ENCODE assay signal across 8 mouse cellular contexts in the genomic region with DNA sequence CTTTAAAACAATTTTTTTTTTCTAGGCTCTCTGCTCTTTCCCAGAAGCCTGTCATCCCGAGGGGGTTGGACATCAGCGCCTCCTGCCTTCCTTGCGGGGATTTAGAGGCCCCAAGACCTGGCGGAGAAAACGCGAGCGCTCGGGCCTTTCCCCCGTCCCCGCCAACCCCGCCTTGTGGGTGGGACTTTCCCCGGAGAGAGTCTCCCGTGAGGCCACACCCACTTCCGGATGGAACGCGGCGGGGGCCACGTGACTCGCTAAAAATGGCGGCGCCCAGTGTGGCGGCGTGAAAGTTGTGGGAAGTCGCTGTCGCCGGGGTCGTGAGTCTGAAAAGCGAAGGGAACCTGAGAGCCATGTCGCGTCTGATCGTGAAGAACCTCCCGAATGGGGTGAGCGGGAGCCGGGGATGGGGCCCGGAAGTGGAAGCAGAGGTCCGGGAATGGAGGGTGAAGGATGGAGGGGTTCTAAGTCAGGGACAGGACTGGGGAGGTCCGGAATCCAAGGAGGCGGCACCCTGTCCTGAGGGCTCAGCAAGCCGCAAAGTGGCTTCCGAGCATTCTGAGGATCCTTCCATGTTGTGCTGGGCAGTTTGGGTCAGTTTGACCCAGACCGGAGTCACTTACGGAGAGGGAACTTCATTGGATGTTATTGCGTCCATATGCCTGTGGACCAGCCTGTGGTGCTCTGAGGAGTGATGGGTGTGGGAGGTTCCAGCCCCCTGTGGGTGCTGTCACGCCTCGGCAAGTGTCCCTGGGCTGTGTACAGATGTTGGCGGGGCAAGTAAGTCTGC. TPM values are rescaled to one million over a fixed set of nuclear protein-coding genes. Genes with fewer than 3 reads are reported as not detected.
DNase-seq lines count a peak whose midpoint lies in the region; ATAC-seq and TF ChIP-seq lines count a peak whose summit lies in the region.

A gene (plus strand): TSS at position 205 of the 790 bp plus-strand sequence.

- ATAC-seq in heart, embryonic 11.5 days (replicated peaks; ENCODE audit: insufficient number of reproducible peaks, low FRiP score, low TSS enrichment), result peak; percentile 80
- peak; percentile 87 for ATAC-seq in kidney, embryonic 16.5 days (ENCODE audit: low FRiP score, low TSS enrichment)

- under 1% methylated on average over 46 of the region's 46 CpGs for WGBS in heart, embryonic 11.5 days (ENCODE audit: insufficient replicate concordance)
- WGBS in kidney, embryonic 16.5 days, result under 1% methylated on average over 46 of the region's 46 CpGs
- WGBS in liver, adult 2 months, result under 1% methylated on average over 46 of the region's 46 CpGs

- TF ChIP-seq POLR2A in bone marrow macrophage, adult 2 months (IDR thresholded peaks at IDR 0.05; ENCODE audit: borderline replicate concordance, low read depth, low read length), result no peak
- peak; percentile 72 for TF ChIP-seq POLR2A in embryonic fibroblast, embryonic 13.5 days (IDR thresholded peaks at IDR 0.05; ENCODE audit: low read depth, low read length)
- TF ChIP-seq POLR2A in liver, adult 2 months (IDR thresholded peaks at IDR 0.05; ENCODE audit: extremely low read depth, insufficient read depth, low read length), result 0 out of 2 replicates have a peak, but pooled peaks have one; percentile 44
- TF ChIP-seq POLR2A in myocyte (IDR thresholded peaks at IDR 0.05; ENCODE audit: insufficient read length, low read depth), result peak; percentile 51

- TF ChIP-seq CTCF in bone marrow macrophage, adult 2 months (IDR thresholded peaks at IDR 0.05; ENCODE audit: low read depth, low read length), result no peak
- no peak for TF ChIP-seq CTCF in embryonic fibroblast, embryonic 13.5 days (IDR thresholded peaks at IDR 0.05; ENCODE audit: borderline replicate concordance, insufficient read depth, low read length)
- 0 out of 2 replicates have a peak, but pooled peaks have one; percentile 33 for TF ChIP-seq CTCF in liver, adult 2 months (IDR thresholded peaks at IDR 0.05; ENCODE audit: low read depth, low read length)

- peak within 1 kb of the TSS; percentile 24; the same call in 1 of the 2 replicates for H3K27ac ChIP-seq in bone marrow macrophage, adult 2 months (ENCODE audit: insufficient read depth, low read depth, low read length)
- H3K27ac ChIP-seq in embryonic fibroblast, embryonic 13.5 days (ENCODE audit: insufficient read depth, low read length), result no peak within 1 kb of the TSS
- no peak within 1 kb of the TSS for H3K27ac ChIP-seq in heart, embryonic 11.5 days (ENCODE audit: low read depth, low read length)
- H3K27ac ChIP-seq in kidney, embryonic 16.5 days (ENCODE audit: low read length), result no peak within 1 kb of the TSS
- H3K27ac ChIP-seq in liver, adult 2 months (replicated peaks; ENCODE audit: insufficient read depth, low read depth, low read length), result no peak within 1 kb of the TSS

- peak; percentile 92 for DNase-seq in A20 (ENCODE audit: low read depth, low spot score)
- DNase-seq in liver, adult 2 months (ENCODE audit: extremely low read depth, low read depth, low spot score), result peak; percentile 67
- peak; percentile 93 for DNase-seq in splenic B cell, adult 2 months (ENCODE audit: low read depth, low spot score)

- H3K27me3 ChIP-seq in heart, embryonic 11.5 days (ENCODE audit: control insufficient read depth, insufficient read depth, low read length), result no peaks in the 10 kb centered on the region
- 0 out of 2 replicates have a peak, but pooled peaks cover 3% of the 10 kb centered on the region for H3K27me3 ChIP-seq in kidney, embryonic 16.5 days (ENCODE audit: insufficient read depth, low read length)
- no peaks in the 10 kb centered on the region for H3K27me3 ChIP-seq in liver, adult 2 months (ENCODE audit: control insufficient read depth, insufficient read depth, low read length)
- peaks cover 9% of the 10 kb centered on the region for H3K27me3 ChIP-seq in myocyte (ENCODE audit: control insufficient read depth, insufficient read depth, insufficient read length)
- H3K27me3 ChIP-seq in splenic B cell, adult 2 months (ENCODE audit: control insufficient read depth, insufficient read depth, low read length, poor library complexity, severe bottlenecking), result no peaks in the 10 kb centered on the region

- no peaks in the 10 kb centered on the region for H3K79me2 ChIP-seq in liver, adult 2 months (ENCODE audit: control insufficient read depth, insufficient read depth, low read length)
- H3K79me2 ChIP-seq in myocyte (ENCODE audit: control insufficient read depth, insufficient read depth), result peaks cover 10% of the 10 kb centered on the region

- H3ac ChIP-seq in myocyte (ENCODE audit: control insufficient read depth, insufficient read length), result peak within 1 kb of the TSS; percentile 11

- peak within 1 kb of the TSS; percentile 65 for H3K9ac ChIP-seq in heart, embryonic 11.5 days (ENCODE audit: low read depth, low read length)
- peak within 1 kb of the TSS; percentile 71 for H3K9ac ChIP-seq in kidney, embryonic 16.5 days (replicated peaks; ENCODE audit: low read length)
- H3K9ac ChIP-seq in liver, adult 2 months (ENCODE audit: low read depth, low read length), result peak within 1 kb of the TSS; percentile 40

- peaks cover 7% of the 10 kb centered on the region; the same call in 1 of the 2 replicates for H3K4me1 ChIP-seq in bone marrow macrophage, adult 2 months (ENCODE audit: control insufficient read depth, insufficient read depth, low read length)
- no peaks in the 10 kb centered on the region for H3K4me1 ChIP-seq in embryonic fibroblast, embryonic 13.5 days (ENCODE audit: control insufficient read depth, insufficient read depth, low read length)
- no peaks in the 10 kb centered on the region for H3K4me1 ChIP-seq in heart, embryonic 11.5 days (ENCODE audit: control insufficient read depth, insufficient read depth, low read length)
- peaks cover 7% of the 10 kb centered on the region for H3K4me1 ChIP-seq in kidney, embryonic 16.5 days (ENCODE audit: insufficient read depth, low read length)
- H3K4me1 ChIP-seq in liver, adult 2 months (ENCODE audit: control insufficient read depth, insufficient read depth, low read length), result peaks cover 4% of the 10 kb centered on the region; the same call in 1 of the 2 replicates

- peak within 1 kb of the TSS; percentile 84 for H3K4me2 ChIP-seq in heart, embryonic 11.5 days
- H3K4me2 ChIP-seq in kidney, embryonic 16.5 days (replicated peaks; ENCODE audit: low read depth, low read length), result peak within 1 kb of the TSS; percentile 95
- peak within 1 kb of the TSS; percentile 94 for H3K4me2 ChIP-seq in myocyte (ENCODE audit: low read depth)

- peak within 1 kb of the TSS; percentile 97 for H3K4me3 ChIP-seq in bone marrow macrophage, adult 2 months (ENCODE audit: insufficient read depth, low read length)
- peak within 1 kb of the TSS; percentile 81 for H3K4me3 ChIP-seq in embryonic fibroblast, embryonic 13.5 days (ENCODE audit: insufficient read depth, low read length)
- peak within 1 kb of the TSS; percentile 57 for H3K4me3 ChIP-seq in heart, embryonic 11.5 days (ENCODE audit: low read depth, low read length)
- peak within 1 kb of the TSS; percentile 80 for H3K4me3 ChIP-seq in kidney, embryonic 16.5 days (ENCODE audit: low read length)
- peak within 1 kb of the TSS; percentile 64 for H3K4me3 ChIP-seq in liver, adult 2 months (ENCODE audit: insufficient read depth, low read depth, low read length)
- H3K4me3 ChIP-seq in myocyte, result peak within 1 kb of the TSS; percentile 87

- H3K36me3 ChIP-seq in heart, embryonic 11.5 days (ENCODE audit: control insufficient read depth, insufficient read depth, low read length), result peaks cover 8% of the 10 kb centered on the region
- peaks cover 24% of the 10 kb centered on the region for H3K36me3 ChIP-seq in kidney, embryonic 16.5 days (ENCODE audit: insufficient read depth, low read length)
- 0 out of 2 replicates have a peak, but pooled peaks cover 2% of the 10 kb centered on the region for H3K36me3 ChIP-seq in liver, adult 2 months (ENCODE audit: control insufficient read depth, insufficient read depth, low read length)
- no peaks in the 10 kb centered on the region for H3K36me3 ChIP-seq in myocyte (ENCODE audit: control insufficient read depth, insufficient read depth)
- H3K36me3 ChIP-seq in splenic B cell, adult 2 months (ENCODE audit: control insufficient read depth, insufficient read depth, low read length, poor library complexity, severe bottlenecking), result peaks cover 4% of the 10 kb centered on the region

- no peaks in the 10 kb centered on the region for H3K9me3 ChIP-seq in heart, embryonic 11.5 days (replicated peaks; ENCODE audit: control insufficient read depth, low read length)
- H3K9me3 ChIP-seq in kidney, embryonic 16.5 days (ENCODE audit: low read length), result no peaks in the 10 kb centered on the region

TF ChIP-seq in myocyte, 11 proteins besides CTCF, POLR2A, EP300 and RAD21:
- TF ChIP-seq REST (IDR thresholded peaks at IDR 0.05; ENCODE audit: insufficient read depth, insufficient read length) (no peak), TCF3 (IDR thresholded peaks at IDR 0.05; ENCODE audit: insufficient read length, low read depth) (no peak), POLR2AphosphoS2 (IDR thresholded peaks at IDR 0.05; ENCODE audit: insufficient read length, low read depth) (peak; percentile 30), SRF (IDR thresholded peaks at IDR 0.05; ENCODE audit: control insufficient read depth, insufficient read length, low read depth) (no peak), MYOG (IDR thresholded peaks at IDR 0.05; ENCODE audit: control insufficient read depth in 1 of 3, insufficient read depth in 1 of 3, insufficient read length in 2 of 3, low read depth in 2 of 3) (no peak), MYOD1 (IDR thresholded peaks at IDR 0.05; ENCODE audit: control insufficient read depth in 1 of 3, insufficient read length in 2 of 3, low read depth in 2 of 3) (no peak), MAX (IDR thresholded peaks at IDR 0.05; ENCODE audit: low read depth) (no peak), USF1 (IDR thresholded peaks at IDR 0.05; ENCODE audit: low read depth) (peak; percentile 97)

RNA-seq across cellular contexts. Expression of the gene that starts here (rescaled TPM):
- polyA plus RNA-seq in bone marrow macrophage, adult 2 months (2012; ENCODE audit: insufficient read depth, insufficient read length, missing spikeins), result 4.8 and 5.1 TPM in 2 replicates
- polyA plus RNA-seq in embryonic fibroblast, embryonic 13.5 days (2011; ENCODE audit: insufficient read length, low read depth, missing spikeins), result 16.2 and 16.8 TPM in 2 replicates
- polyA plus RNA-seq in heart, embryonic 11.5 days (2014; fragmentation: Nextera tagmentation; extraction: Ambion mirVana), result 13.5 and 15.8 TPM in 2 replicates
- 26.0 and 28.1 TPM in 2 replicates for polyA plus RNA-seq in kidney, embryonic 16.5 days (2015; fragmentation: Nextera tagmentation; extraction: Ambion mirVana)
- total RNA-seq in liver, adult 2 months (2014; rRNA removed), result 4.9 and 5.6 TPM in 2 replicates
- polyA plus RNA-seq in liver, adult 2 months (2012; rRNA removed), result 8.2 and 9.2 TPM in 2 replicates
- polyA plus RNA-seq in myocyte (2012; fragmentation: generic; extraction: Trizol), result 28.3 TPM
